Mouse (Mus musculus): Measurements from ENCODE around the gene Cep170. TPM values are rescaled to one million over a fixed set of nuclear protein-coding genes. Genes with fewer than 3 reads are reported as not detected.

Gene Cep170
- total RNA-seq, 2 experiments from 2014 or later = 14.5 to 16.2 TPM

GRCm38 (mm10) chr1:176821929-176822328, 8.1 kb upstream of the Cep170 start:
- H3K4me3 ChIP-seq = no peak overlapping the region
- no peak for TF ChIP-seq CTCF (IDR thresholded peaks at IDR 0.05)
- intact Hi-C loops (cut with DNase I) = no loop called here
- no peak for DNase-seq
- H3K27ac ChIP-seq = peak overlapping the region; percentile 40

DNA sequence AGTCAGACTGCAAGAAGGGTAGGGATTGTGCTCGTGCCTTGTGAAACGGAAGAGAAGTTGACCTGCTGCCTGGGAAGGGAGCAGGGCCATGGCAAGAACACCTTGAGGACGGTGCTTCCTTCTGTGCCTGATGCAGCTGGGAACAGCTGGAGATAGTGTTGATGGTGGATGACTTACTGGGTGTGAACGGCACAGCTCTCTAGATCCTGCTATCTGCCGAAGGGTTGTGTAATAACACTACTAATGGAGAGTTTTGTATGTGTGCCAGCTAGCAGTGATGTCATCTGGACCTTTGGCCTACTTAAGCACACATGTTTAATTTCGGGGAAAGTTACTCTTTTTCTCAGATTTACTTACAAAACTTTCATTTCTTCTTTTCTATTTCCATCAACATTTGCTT, 4.9 kb upstream of the Cep170 start:
- 0 out of 2 replicates have a peak overlapping the region, but pooled peaks have one; percentile 7 for H3K4me3 ChIP-seq
- no peak for TF ChIP-seq CTCF (IDR thresholded peaks at IDR 0.05)
- peak; percentile 45 for DNase-seq
- peak overlapping the region; percentile 68 for H3K27ac ChIP-seq
- intact Hi-C loops (cut with DNase I) = no loop called here

- Histone ChIP-seq H3K27ac (peak overlapping the region; percentile 68), H3K4me3 (no peak overlapping the region)
- no peak for TF ChIP-seq CTCF (IDR thresholded peaks at IDR 0.05)
- DNase-seq = no peak
- intact Hi-C loops (cut with DNase I) = no loop called here
These were observed 4.3 kb upstream of the Cep170 start for GRCm38 (mm10) chr1:176818147-176818546.

GRCm38 (mm10) chr1:176816728-176817127, 2.9 kb upstream of the Cep170 start:
- TF ChIP-seq CTCF (IDR thresholded peaks at IDR 0.05) = no peak
- DNase-seq = no peak
- Histone ChIP-seq H3K4me3 (no peak overlapping the region), H3K27ac (no peak overlapping the region)
- intact Hi-C loops (cut with DNase I) = no loop called here

DNA sequence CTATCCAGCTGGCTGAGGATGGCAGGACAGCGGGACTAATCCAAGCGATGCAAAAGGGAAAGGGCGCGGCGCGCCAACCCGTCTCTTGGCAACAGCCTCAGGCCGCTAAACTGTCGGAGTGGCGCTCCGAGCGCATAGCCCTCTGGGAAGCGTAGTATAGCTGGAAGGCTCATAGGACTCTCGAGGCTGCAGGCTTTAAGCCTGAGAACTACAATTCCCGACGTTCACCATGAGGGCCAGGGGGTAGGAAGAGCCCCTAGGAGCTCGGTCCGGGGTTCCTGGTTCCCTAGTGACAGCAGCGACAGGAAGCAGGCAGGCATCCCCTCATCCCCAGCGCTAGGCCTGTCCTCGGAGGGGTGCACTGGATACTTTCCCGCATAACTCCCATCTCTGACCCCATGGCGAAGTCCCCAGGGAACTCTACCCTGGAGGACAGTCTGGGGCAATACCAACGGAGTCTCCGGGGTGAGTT, 760 bp upstream of the Cep170 start, which contains the start of gene Sdccag8:
Gene Sdccag8 (plus strand): TSS at position 70 of the 472 bp plus-strand sequence.
- peak; percentile 97 for DNase-seq
- no peak for TF ChIP-seq CTCF (IDR thresholded peaks at IDR 0.05)
- Histone ChIP-seq H3K27ac (peak within 1 kb of the TSS; percentile 99), H3K4me3 (peak within 1 kb of the TSS; percentile 87)
- intact Hi-C loops (cut with DNase I) = no loop called here

DNA sequence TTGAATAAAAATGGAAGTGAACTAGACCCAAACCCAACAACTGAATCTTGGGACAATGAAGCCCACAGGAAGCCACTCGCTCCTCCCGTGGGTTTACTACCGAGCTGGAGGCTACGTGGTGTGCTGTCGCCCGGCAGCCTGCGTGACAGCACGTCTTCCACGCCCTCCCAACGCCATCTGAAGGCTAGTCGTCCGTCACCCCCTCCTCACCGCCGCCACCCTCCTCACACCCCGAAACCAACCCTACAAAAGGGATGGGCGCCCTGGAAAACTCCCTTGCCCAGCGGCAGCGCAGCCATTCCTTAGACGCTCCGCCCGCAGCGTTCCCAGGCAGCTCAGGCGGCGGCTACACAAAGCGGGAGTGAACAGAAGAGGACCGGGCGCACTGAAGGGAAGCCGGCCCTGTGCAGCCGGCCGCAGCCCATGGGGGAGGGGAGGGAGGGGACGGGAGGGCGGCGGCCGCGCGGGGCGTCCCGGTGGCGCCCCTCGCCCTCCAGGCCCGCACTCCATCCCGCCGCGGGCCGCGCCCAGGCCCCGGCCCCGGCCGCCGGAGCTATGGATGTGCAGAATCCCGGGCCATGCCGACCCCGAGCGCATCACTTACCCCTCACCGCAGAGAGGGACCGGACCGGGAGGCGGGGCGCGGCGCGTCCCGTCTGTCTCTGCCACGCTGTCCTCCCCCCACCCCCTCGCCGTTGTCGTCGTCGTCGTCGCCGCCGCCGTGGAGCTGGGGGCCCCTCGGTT, 403 bp downstream of the Cep170 start:
- H3K4me3 ChIP-seq = peak overlapping the region; percentile 87
- intact Hi-C loops (cut with DNase I) = no loop called here
- TF ChIP-seq CTCF (IDR thresholded peaks at IDR 0.05) = no peak
- DNase-seq = peak; percentile 79
- peak overlapping the region; percentile 99 for H3K27ac ChIP-seq

DNA sequence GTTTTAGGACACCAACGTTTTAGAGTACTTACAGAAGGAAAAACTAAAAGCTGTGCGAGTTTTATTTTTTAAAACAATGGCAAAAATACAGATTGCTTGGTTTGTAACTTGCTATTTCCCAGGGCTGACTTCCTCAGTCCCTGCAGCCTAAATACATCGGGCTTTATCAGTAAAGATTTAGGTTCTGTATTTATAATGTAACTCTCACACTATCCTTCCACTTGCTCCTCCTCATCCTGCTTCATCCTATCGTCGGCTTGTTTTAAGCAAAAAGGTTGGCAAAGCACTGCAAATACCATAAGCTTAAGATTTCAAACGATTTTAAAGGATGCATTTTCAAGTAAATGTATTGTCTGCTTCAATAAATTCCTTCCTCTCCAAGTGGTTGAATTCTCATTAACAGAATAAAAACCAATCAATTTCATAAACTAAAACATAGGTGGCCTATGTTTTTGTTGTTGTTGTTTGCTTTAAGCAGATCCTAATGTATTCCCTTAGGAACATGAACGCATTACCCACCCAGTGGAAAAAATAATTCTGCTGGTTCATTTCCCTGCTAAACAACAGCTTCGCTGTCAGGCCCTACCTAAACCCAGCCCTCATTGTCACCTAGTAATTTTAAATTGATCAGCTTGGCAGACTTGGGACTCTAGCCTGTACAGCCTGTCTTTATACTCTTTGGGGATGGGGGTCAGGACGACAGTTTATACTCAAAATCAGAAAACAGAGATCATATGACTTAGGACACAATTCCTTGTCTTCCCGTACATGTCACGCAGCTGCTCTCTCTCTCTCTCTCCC, 1.2 kb downstream of the Cep170 start:
- H3K27ac ChIP-seq = peak overlapping the region; percentile 99
- DNase-seq = no peak
- peak overlapping the region; percentile 87 for H3K4me3 ChIP-seq
- intact Hi-C loops (cut with DNase I) = no loop called here
- TF ChIP-seq CTCF (IDR thresholded peaks at IDR 0.05) = no peak

- intact Hi-C loops (cut with DNase I) = no loop called here
- H3K27ac ChIP-seq = peak overlapping the region; percentile 99
- no peak for DNase-seq
These were observed 2.0 kb downstream of the Cep170 start for GRCm38 (mm10) chr1:176811892-176812291.

GRCm38 (mm10) chr1:176810161-176810560, 3.7 kb downstream of the Cep170 start:
- no peak for DNase-seq
- Histone ChIP-seq H3K27ac (0 out of 2 replicates have a peak overlapping the region, but pooled peaks have one; percentile 41), H3K4me3 (no peak overlapping the region)
- intact Hi-C loops (cut with DNase I) = no loop called here
- TF ChIP-seq CTCF (IDR thresholded peaks at IDR 0.05) = no peak

More at GRCm38 (mm10) chr1:176811892-176812291, 2.0 kb downstream of the Cep170 start:
- H3K4me3 ChIP-seq = peak overlapping the region; percentile 87
- TF ChIP-seq CTCF (IDR thresholded peaks at IDR 0.05) = no peak

DNA sequence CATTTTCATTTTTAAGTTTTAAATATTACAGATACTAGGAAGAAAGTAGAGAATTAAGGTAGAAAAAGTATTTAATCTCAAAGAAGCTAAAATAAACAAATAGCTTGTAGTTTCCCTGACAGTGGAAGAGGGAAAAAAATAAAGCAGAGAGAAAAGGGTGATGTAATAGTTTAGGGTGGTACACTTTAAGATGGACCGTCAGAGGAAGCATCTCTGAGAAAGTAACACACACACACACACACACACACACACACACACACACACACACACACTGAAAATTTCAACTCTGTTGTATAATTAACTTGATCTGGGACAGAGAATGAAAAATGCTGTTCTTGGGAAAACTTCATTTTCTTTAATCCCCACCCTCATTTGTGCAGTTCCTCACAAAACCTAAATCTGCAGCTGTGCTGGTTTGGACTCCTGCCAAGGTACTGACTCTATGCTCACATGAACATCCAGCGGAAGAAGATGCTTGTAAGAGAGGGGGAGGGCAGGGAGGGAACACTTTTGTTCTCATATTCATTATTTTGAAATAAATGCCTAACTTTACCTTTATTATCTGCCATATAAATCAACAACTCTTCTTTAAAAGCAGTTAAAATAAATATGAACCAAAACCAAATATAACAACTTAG, 13.0 kb downstream of the Cep170 start:
- peak overlapping the region; percentile 32; the same call in 1 of the 2 replicates for H3K27ac ChIP-seq
- intact Hi-C loops (cut with DNase I) = no loop called here
- no peak for TF ChIP-seq CTCF (IDR thresholded peaks at IDR 0.05)
- H3K4me3 ChIP-seq = no peak overlapping the region
- peak; percentile 61 for DNase-seq

DNA sequence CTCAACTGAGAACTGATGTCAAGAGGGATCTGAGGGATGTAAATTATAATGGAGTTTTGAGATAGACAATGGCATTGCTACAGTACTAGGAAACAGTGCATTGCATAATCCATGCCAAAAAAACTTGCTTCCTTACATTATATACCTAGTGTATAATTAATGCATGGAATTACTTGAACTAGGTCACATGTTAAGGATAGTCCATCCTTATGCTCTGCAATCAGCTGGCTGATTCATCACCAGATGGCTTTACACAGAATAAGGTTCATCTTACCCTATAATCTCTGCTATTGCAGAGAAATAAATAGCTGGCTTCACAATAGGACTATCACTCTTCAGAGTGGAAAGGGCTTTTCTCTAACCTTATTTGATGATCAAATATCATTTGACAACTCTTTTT, 15.2 kb downstream of the Cep170 start:
- intact Hi-C loops (cut with DNase I) = no loop called here
- Histone ChIP-seq H3K27ac (no peak overlapping the region), H3K4me3 (no peak overlapping the region)
- DNase-seq = no peak
- TF ChIP-seq CTCF (IDR thresholded peaks at IDR 0.05) = no peak

- DNase-seq = no peak
- Histone ChIP-seq H3K4me3 (no peak overlapping the region), H3K27ac (no peak overlapping the region)
- intact Hi-C loops (cut with DNase I) = loop anchor here (5.0 kb wide), 1 partner anchor 50 kb away; no protein-coding TSS in a partner anchor
- no peak for TF ChIP-seq CTCF (IDR thresholded peaks at IDR 0.05)
These were observed 21.7 kb downstream of the Cep170 start for GRCm38 (mm10) chr1:176792175-176792574.

All from gastrocnemius, adult 2 months (tissue).